Mouse (Mus musculus) myocyte (in vitro differentiated cells): ENCODE results near the gene Zfp787. TPM values are rescaled to one million over a fixed set of nuclear protein-coding genes. Genes with fewer than 3 reads are reported as not detected.

Experiments used
- H3K27me3 ChIP-seq: one replicate; pipeline ENCODE4 v1.6.1; 2011; ENCODE audit not compliant: control insufficient read depth, insufficient read depth, insufficient read length
- H3K36me3 ChIP-seq: one replicate; pipeline ENCODE4 v1.6.1; 2011; ENCODE audit not compliant: control insufficient read depth, insufficient read depth
- H3K4me2 ChIP-seq: one replicate; pipeline ENCODE4 v1.6.1; 2011; ENCODE audit warnings: low read depth, control low read depth
- H3K4me3 ChIP-seq: one replicate; pipeline ENCODE4 v1.5.1; 2011; ENCODE audit warnings: mild to moderate bottlenecking, control low read depth, moderate library complexity
- H3K79me2 ChIP-seq: one replicate; pipeline ENCODE4 v1.6.1; 2011; ENCODE audit not compliant: control insufficient read depth, insufficient read depth
- H3ac ChIP-seq: one replicate; pipeline ENCODE4 v1.6.1; 2011; ENCODE audit not compliant: control insufficient read depth, insufficient read length
- CEBPB ChIP-seq: IDR thresholded peaks from 2 replicates; pipeline ENCODE4 v1.6.1; 2011; ENCODE audit warnings: mild to moderate bottlenecking, moderate library complexity; ENCODE audit not compliant: poor library complexity, insufficient read depth, severe bottlenecking
- E2F4 ChIP-seq: IDR thresholded peaks from one replicate; pipeline ENCODE4 v1.6.1; 2011; ENCODE audit warnings: mild to moderate bottlenecking, control low read depth, moderate library complexity; ENCODE audit not compliant: insufficient read depth
- MAX ChIP-seq: IDR thresholded peaks from one replicate; pipeline ENCODE4 v1.6.1; 2011; ENCODE audit warnings: low read depth, mild to moderate bottlenecking, control low read depth
- MYOD1 ChIP-seq, 3 experiments: IDR thresholded peaks; one replicate each; pipeline ENCODE4 v1.6.1; 2011; ENCODE audit warnings: control low read depth in 2 of 3, low read depth in 2 of 3, mild to moderate bottlenecking in 2 of 3, moderate library complexity in 1 of 3; ENCODE audit not compliant: insufficient read length in 2 of 3, control insufficient read depth in 1 of 3
- MYOG ChIP-seq, 3 experiments: IDR thresholded peaks; one replicate each; pipeline ENCODE4 v1.6.1; 2011; ENCODE audit warnings: control low read depth in 2 of 3, low read depth in 2 of 3, mild to moderate bottlenecking in 2 of 3; ENCODE audit not compliant: insufficient read length in 2 of 3, control insufficient read depth in 1 of 3, insufficient read depth in 1 of 3
- POLR2A ChIP-seq: IDR thresholded peaks from one replicate; pipeline ENCODE4 v1.6.1; 2011; ENCODE audit warnings: low read depth, mild to moderate bottlenecking, control low read depth, moderate library complexity; ENCODE audit not compliant: insufficient read length
- POLR2AphosphoS2 ChIP-seq: IDR thresholded peaks from one replicate; pipeline ENCODE4 v1.6.1; 2011; ENCODE audit warnings: low read depth, control low read depth; ENCODE audit not compliant: insufficient read length
- REST ChIP-seq: IDR thresholded peaks from one replicate; pipeline ENCODE4 v1.6.1; 2011; ENCODE audit warnings: mild to moderate bottlenecking, control low read depth, moderate library complexity; ENCODE audit not compliant: insufficient read depth, insufficient read length
- SRF ChIP-seq: IDR thresholded peaks from one replicate; pipeline ENCODE4 v1.6.1; 2011; ENCODE audit warnings: low read depth; ENCODE audit not compliant: control insufficient read depth, insufficient read length
- TCF12 ChIP-seq: IDR thresholded peaks from one replicate; pipeline ENCODE4 v1.6.1; 2011; ENCODE audit warnings: mild to moderate bottlenecking, control low read depth; ENCODE audit not compliant: poor library complexity, insufficient read depth, severe bottlenecking
- TCF3 ChIP-seq: IDR thresholded peaks from one replicate; pipeline ENCODE4 v1.6.1; 2011; ENCODE audit warnings: low read depth, control low read depth; ENCODE audit not compliant: insufficient read length
- USF1 ChIP-seq: IDR thresholded peaks from one replicate; pipeline ENCODE4 v1.6.1; 2011; ENCODE audit warnings: low read depth, mild to moderate bottlenecking, control low read depth, moderate library complexity
- polyA plus RNA-seq: library from polyadenylated mRNA; unstranded; fragments of >200 nt; fragmentation: generic; extraction: Trizol; gene quantifications from one replicate; pipeline ENCODE4 v1.2.1, GENCODE M21; 2012; ENCODE audit warnings: missing spikeins

Zfp787 gene
- polyA plus RNA-seq, 1 experiment: 46.6 TPM

DNA sequence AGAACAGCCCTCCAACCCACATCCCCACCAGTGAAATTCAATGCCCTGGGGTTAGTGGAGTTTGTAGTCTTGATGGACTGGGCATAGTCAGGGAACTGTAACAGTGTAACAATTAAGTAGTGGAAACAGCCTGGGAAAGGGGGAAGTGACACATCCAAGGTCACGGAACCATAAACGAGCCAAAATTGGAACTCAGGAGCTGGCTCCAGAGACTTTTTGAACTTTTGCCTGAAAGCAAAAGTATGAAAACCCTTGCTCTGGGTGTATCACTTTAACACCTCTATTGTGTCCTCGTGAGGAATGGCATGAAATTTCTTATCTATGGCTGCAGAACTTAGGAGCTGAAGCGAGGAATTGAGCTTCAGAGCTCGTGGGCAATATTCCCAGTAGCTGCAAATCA, 1.6 kb downstream of the Zfp787 start:
- Histone ChIP-seq H3K4me3 (peak overlapping the region; percentile 75), H3K36me3 (no peaks in the 10 kb centered on the region), H3K4me2 (peak overlapping the region; percentile 88), H3ac (no peak overlapping the region), H3K79me2 (peaks cover 61% of the 10 kb centered on the region), H3K27me3 (no peaks in the 10 kb centered on the region)
- no peak for TF ChIP-seq MAX
- TF ChIP-seq POLR2A: no peak
- no peak for TF ChIP-seq MYOG (IDR thresholded peaks at IDR 0.05; ENCODE audit: control insufficient read depth in 1 of 3, insufficient read depth in 1 of 3, insufficient read length in 2 of 3, low read depth in 2 of 3)
- TF ChIP-seq MYOD1 (IDR thresholded peaks at IDR 0.05; ENCODE audit: control insufficient read depth in 1 of 3, insufficient read length in 2 of 3, low read depth in 2 of 3): no peak
- TF ChIP-seq REST: no peak
- no peak for TF ChIP-seq CEBPB
- TF ChIP-seq E2F4: no peak
- TF ChIP-seq USF1: no peak
- no peak for TF ChIP-seq TCF3
- TF ChIP-seq SRF: no peak
- TF ChIP-seq POLR2AphosphoS2: no peak
- TF ChIP-seq TCF12: no peak

DNA sequence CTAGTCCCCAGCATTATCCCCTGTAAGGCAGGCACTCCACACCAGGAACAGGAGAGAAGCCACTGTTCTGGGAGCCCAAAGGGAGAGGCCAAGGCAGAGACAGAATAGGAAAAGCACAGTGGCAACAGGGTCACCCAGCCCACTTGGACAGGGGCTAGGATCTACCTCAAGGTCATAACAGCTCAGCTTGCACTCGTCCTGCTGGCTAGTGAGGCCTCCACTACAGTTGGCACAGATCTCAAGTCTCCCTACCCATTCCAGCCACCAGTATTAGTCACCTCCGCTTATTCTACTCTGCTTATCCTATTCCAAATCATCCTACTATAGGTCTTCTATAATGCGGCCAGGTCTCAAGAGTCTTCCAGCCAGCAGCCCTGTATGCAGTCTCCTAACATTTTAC, 2.7 kb downstream of the Zfp787 start:
- Histone ChIP-seq H3K79me2 (peaks cover 72% of the 10 kb centered on the region), H3K36me3 (no peaks in the 10 kb centered on the region), H3K4me2 (peak overlapping the region; percentile 88), H3K27me3 (no peaks in the 10 kb centered on the region), H3ac (no peak overlapping the region), H3K4me3 (no peak overlapping the region)
- TF ChIP-seq MAX (no peak), POLR2A (no peak), SRF (no peak), MYOG (IDR thresholded peaks at IDR 0.05; ENCODE audit: control insufficient read depth in 1 of 3, insufficient read depth in 1 of 3, insufficient read length in 2 of 3, low read depth in 2 of 3) (no peak), TCF12 (no peak), E2F4 (no peak), REST (no peak), USF1 (no peak), TCF3 (no peak), MYOD1 (IDR thresholded peaks at IDR 0.05; ENCODE audit: control insufficient read depth in 1 of 3, insufficient read length in 2 of 3, low read depth in 2 of 3) (no peak), POLR2AphosphoS2 (no peak)

DNA sequence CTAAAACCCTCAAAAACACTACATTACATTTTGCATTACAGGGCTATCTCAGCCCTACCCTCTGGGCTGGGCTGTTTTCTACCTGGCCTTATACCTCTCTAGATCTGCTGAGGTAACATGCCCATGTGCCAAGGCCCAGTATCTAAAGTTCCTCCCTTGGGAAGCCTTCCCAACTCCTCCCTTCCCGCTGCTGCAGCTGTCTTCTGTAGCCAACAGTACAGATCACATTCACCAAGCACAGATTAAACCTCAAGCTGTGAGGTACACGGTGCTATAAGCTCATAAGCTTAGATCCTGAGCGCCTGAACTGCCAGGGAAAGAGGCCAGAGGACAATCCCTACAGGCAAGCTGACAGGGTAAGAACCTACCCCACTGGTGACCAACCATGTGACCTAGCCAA, 3.8 kb downstream of the Zfp787 start:
- peaks cover 83% of the 10 kb centered on the region for H3K79me2 ChIP-seq
- H3K36me3 ChIP-seq: no peaks in the 10 kb centered on the region

GRCm38 (mm10) chr7:6151266-6151665, 4.5 kb downstream of the Zfp787 start:
- Histone ChIP-seq H3K4me3 (no peak overlapping the region), H3K4me2 (no peak overlapping the region), H3K27me3 (no peaks in the 10 kb centered on the region), H3K36me3 (no peaks in the 10 kb centered on the region), H3K79me2 (peaks cover 90% of the 10 kb centered on the region), H3ac (no peak overlapping the region)
- TF ChIP-seq SRF (no peak), REST (no peak), MAX (no peak), POLR2A (no peak), MYOG (IDR thresholded peaks at IDR 0.05; ENCODE audit: control insufficient read depth in 1 of 3, insufficient read depth in 1 of 3, insufficient read length in 2 of 3, low read depth in 2 of 3) (no peak), POLR2AphosphoS2 (no peak), USF1 (no peak), TCF3 (no peak), CEBPB (no peak), MYOD1 (IDR thresholded peaks at IDR 0.05; ENCODE audit: control insufficient read depth in 1 of 3, insufficient read length in 2 of 3, low read depth in 2 of 3) (no peak), TCF12 (no peak), E2F4 (no peak)

More for the DNA sequence above, 3.8 kb downstream of the Zfp787 start:
- Histone ChIP-seq H3K4me3 (no peak overlapping the region), H3K27me3 (no peaks in the 10 kb centered on the region), H3K4me2 (peak overlapping the region; percentile 48), H3ac (no peak overlapping the region)
- TF ChIP-seq USF1 (no peak), MYOG (IDR thresholded peaks at IDR 0.05; ENCODE audit: control insufficient read depth in 1 of 3, insufficient read depth in 1 of 3, insufficient read length in 2 of 3, low read depth in 2 of 3) (peak in 2 of 3 experiments; percentile 72 to 87), POLR2AphosphoS2 (no peak), E2F4 (no peak), MYOD1 (IDR thresholded peaks at IDR 0.05; ENCODE audit: control insufficient read depth in 1 of 3, insufficient read length in 2 of 3, low read depth in 2 of 3) (peak; percentile 23 to 69 (median 53)), REST (no peak)
